In the genomic region with DNA sequence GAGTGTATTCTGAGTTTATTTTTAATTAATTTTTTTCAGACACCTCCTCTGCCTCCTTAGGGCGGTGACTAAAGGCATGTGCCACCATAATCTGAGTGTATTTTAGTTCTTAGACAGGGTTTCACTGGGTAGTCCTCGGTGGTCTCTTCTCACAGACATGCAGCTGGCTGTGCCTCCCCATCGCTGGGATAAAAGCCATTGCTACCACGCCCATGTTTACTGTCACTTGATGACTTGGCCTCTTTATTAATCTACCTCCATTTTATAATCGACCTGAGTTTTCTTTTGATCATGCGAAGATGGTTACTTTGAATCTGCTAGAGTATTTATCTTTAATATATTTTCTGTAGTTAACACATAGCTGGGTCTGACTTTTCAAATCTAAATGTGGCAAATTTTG, we compare ENCODE assay signal across 8 mouse cellular contexts. TPM values are rescaled to one million over a fixed set of nuclear protein-coding genes. Genes with fewer than 3 reads are reported as not detected.
DNase-seq lines count a peak whose midpoint lies in the region; ATAC-seq and TF ChIP-seq lines count a peak whose summit lies in the region.

No protein-coding gene starts in this region.

- peak overlapping the region; percentile 77 for H3K27ac ChIP-seq in lung, embryonic 15.5 days
- H3K27ac ChIP-seq in cortical plate, adult 2 months (ENCODE audit: insufficient read depth, low read length): peak overlapping the region; percentile 39; the same call in 1 of the 2 replicates
- H3K27ac ChIP-seq in hindbrain, embryonic 15.5 days (replicated peaks): peak overlapping the region; percentile 91
- peak overlapping the region; percentile 82 for H3K27ac ChIP-seq in midbrain, embryonic 14.5 days (replicated peaks; ENCODE audit: low read depth, low read length)

- 23% methylated on average over 6 of the region's 6 CpGs for WGBS in lung, embryonic 15.5 days
- WGBS in hindbrain, embryonic 15.5 days: 24% methylated on average over 6 of the region's 6 CpGs
- WGBS in midbrain, embryonic 14.5 days: 26% methylated on average over 6 of the region's 6 CpGs

- peaks cover 7% of the 10 kb centered on the region; the same call in 1 of the 2 replicates for H3K4me1 ChIP-seq in lung, embryonic 15.5 days
- H3K4me1 ChIP-seq in cortical plate, adult 2 months (ENCODE audit: control insufficient read depth, insufficient read depth, low read length): no peaks in the 10 kb centered on the region; the same call in 1 of the 2 replicates
- peaks cover 11% of the 10 kb centered on the region for H3K4me1 ChIP-seq in hindbrain, embryonic 15.5 days (replicated peaks)
- H3K4me1 ChIP-seq in midbrain, embryonic 14.5 days (ENCODE audit: control insufficient read depth, insufficient read depth, low read length): peaks cover 8% of the 10 kb centered on the region; the same call in 1 of the 2 replicates

- no peaks in the 10 kb centered on the region for H3K36me3 ChIP-seq in lung, embryonic 15.5 days
- no peaks in the 10 kb centered on the region for H3K36me3 ChIP-seq in hindbrain, embryonic 15.5 days
- H3K36me3 ChIP-seq in midbrain, embryonic 14.5 days (ENCODE audit: control insufficient read depth, insufficient read depth, low read length): no peaks in the 10 kb centered on the region

- no peaks in the 10 kb centered on the region for H3K27me3 ChIP-seq in lung, embryonic 15.5 days
- H3K27me3 ChIP-seq in hindbrain, embryonic 15.5 days: no peaks in the 10 kb centered on the region
- no peaks in the 10 kb centered on the region for H3K27me3 ChIP-seq in midbrain, embryonic 14.5 days (ENCODE audit: control insufficient read depth, insufficient read depth, low read length)

- peak overlapping the region; percentile 63 for H3K9ac ChIP-seq in lung, embryonic 15.5 days
- peak overlapping the region; percentile 68 for H3K9ac ChIP-seq in hindbrain, embryonic 15.5 days
- peak overlapping the region; percentile 57 for H3K9ac ChIP-seq in midbrain, embryonic 14.5 days (replicated peaks; ENCODE audit: low read length)

- DNase-seq in lung, adult 18-20 months: no peak
- DNase-seq in midbrain, embryonic 14.5 days: peak; percentile 55
- DNase-seq in urinary bladder, postnatal 10 days (ENCODE audit: low spot score): no peak
- DNase-seq in adipocyte (ENCODE audit: low spot score): no peak
- DNase-seq in urinary bladder, postnatal 36 days (ENCODE audit: low spot score in 2 of 2): no peak

- no peaks in the 10 kb centered on the region for H3K9me3 ChIP-seq in lung, embryonic 15.5 days
- no peaks in the 10 kb centered on the region for H3K9me3 ChIP-seq in hindbrain, embryonic 15.5 days
- no peaks in the 10 kb centered on the region for H3K9me3 ChIP-seq in midbrain, embryonic 14.5 days (ENCODE audit: control insufficient read depth, low read length)

- peak overlapping the region; percentile 49 for H3K4me3 ChIP-seq in lung, embryonic 15.5 days
- peak overlapping the region; percentile 77 for H3K4me3 ChIP-seq in cortical plate, adult 2 months (ENCODE audit: insufficient read depth, low read length)
- peak overlapping the region; percentile 56 for H3K4me3 ChIP-seq in hindbrain, embryonic 15.5 days
- H3K4me3 ChIP-seq in midbrain, embryonic 14.5 days (replicated peaks; ENCODE audit: low read depth, low read length): peak overlapping the region; percentile 43

- ATAC-seq in lung, embryonic 15.5 days (ENCODE audit: borderline replicate concordance, extremely low read depth, low FRiP score, low TSS enrichment): no peak; the same call in 1 of the 2 replicates
- ATAC-seq in hindbrain, embryonic 15.5 days (ENCODE audit: low FRiP score, low read depth): no peak
- peak; percentile 59; the same call in 1 of the 2 replicates for ATAC-seq in midbrain, embryonic 14.5 days (ENCODE audit: low FRiP score, low TSS enrichment)

- no peak for TF ChIP-seq POLR2A in cortical plate, adult 2 months (IDR thresholded peaks at IDR 0.05; ENCODE audit: extremely low read depth, insufficient read depth, low read length)

- no peak for TF ChIP-seq CTCF in cortical plate, adult 2 months (IDR thresholded peaks at IDR 0.05; ENCODE audit: extremely low read depth, insufficient read depth, low read length)

- H3K4me2 ChIP-seq in lung, embryonic 15.5 days: peak overlapping the region; percentile 67
- peak overlapping the region; percentile 71 for H3K4me2 ChIP-seq in hindbrain, embryonic 15.5 days
- H3K4me2 ChIP-seq in midbrain, embryonic 14.5 days (ENCODE audit: low read length): peak overlapping the region; percentile 74

RNA-seq across cellular contexts. Expression of gene Zfp59, which starts 0.5 kb away (rescaled TPM):
- 8.4 and 8.5 TPM in 2 replicates for polyA plus RNA-seq in lung, embryonic 15.5 days (2015; fragmentation: Nextera tagmentation; extraction: Ambion mirVana)
- polyA plus RNA-seq in cortical plate, adult 2 months (2012; rRNA removed): 3.4 and 3.9 TPM in 2 replicates
- polyA plus RNA-seq in hindbrain, embryonic 15.5 days (2015; fragmentation: Nextera tagmentation; extraction: Ambion mirVana): 9.3 and 10.4 TPM in 2 replicates
- polyA plus RNA-seq in midbrain, embryonic 14.5 days (2014; fragmentation: Nextera tagmentation; extraction: Ambion mirVana): 9.9 and 15.2 TPM in 2 replicates

RNA-seq across cellular contexts. Expression of gene Zfp607a, which starts 19.4 kb away (rescaled TPM):
- 3.6 and 4.3 TPM in 2 replicates for polyA plus RNA-seq in lung, embryonic 15.5 days (2015; fragmentation: Nextera tagmentation; extraction: Ambion mirVana)
- 0.71 and 1.0 TPM in 2 replicates for polyA plus RNA-seq in cortical plate, adult 2 months (2012; rRNA removed)
- 1.4 and 1.6 TPM in 2 replicates for polyA plus RNA-seq in hindbrain, embryonic 15.5 days (2015; fragmentation: Nextera tagmentation; extraction: Ambion mirVana)
- polyA plus RNA-seq in midbrain, embryonic 14.5 days (2014; fragmentation: Nextera tagmentation; extraction: Ambion mirVana): 0.98 and 1.3 TPM in 2 replicates

RNA-seq across cellular contexts. Expression of gene Zfp626, which starts 30.9 kb away (rescaled TPM):
- 1.9 and 2.5 TPM in 2 replicates for polyA plus RNA-seq in lung, embryonic 15.5 days (2015; fragmentation: Nextera tagmentation; extraction: Ambion mirVana)
- polyA plus RNA-seq in cortical plate, adult 2 months (2012; rRNA removed): 3.9 and 4.0 TPM in 2 replicates
- 1.9 and 2.1 TPM in 2 replicates for polyA plus RNA-seq in hindbrain, embryonic 15.5 days (2015; fragmentation: Nextera tagmentation; extraction: Ambion mirVana)
- 2.4 and 2.6 TPM in 2 replicates for polyA plus RNA-seq in midbrain, embryonic 14.5 days (2014; fragmentation: Nextera tagmentation; extraction: Ambion mirVana)

Comparison
In these comparisons a context has a peak if more than half of its experiments do, and no peak if none do; other contexts are left out.
1. H3K27ac ChIP-seq: peak in every context shown above with its lines; median percentile 91 in hindbrain, embryonic 15.5 days; 82 in midbrain, embryonic 14.5 days; 77 in lung, embryonic 15.5 days; 39 in cortical plate, adult 2 months.